Mouse (Mus musculus) ES-E14 (cell line): ENCODE measurements at regions not wholly inside any gene's neighbourhood (a gene's known extent, or its start where the extent isn't known, plus 50 kb on each side); places are given as distances from the start of the nearest gene placed in this dataset.

Source experiments
- HCFC1 ChIP-seq: IDR thresholded peaks from 2 replicates; pipeline ENCODE4 v1.6.1; 2012; ENCODE audit warnings: low read length, inconsistent platforms, borderline replicate concordance; ENCODE audit not compliant: insufficient read depth
- MAFK ChIP-seq: IDR thresholded peaks from 2 replicates; pipeline ENCODE4 v1.6.1; 2014; ENCODE audit warnings: mild to moderate bottlenecking, low read depth, low read length, inconsistent platforms; ENCODE audit not compliant: insufficient read depth
- ZC3H11A ChIP-seq: IDR thresholded peaks from 2 replicates; pipeline ENCODE4 v1.6.1; 2012; ENCODE audit warnings: low read depth, mild to moderate bottlenecking, inconsistent platforms, low read length, borderline replicate concordance
- ZNF384 ChIP-seq: IDR thresholded peaks from 2 replicates; pipeline ENCODE4 v1.6.1; 2012; ENCODE audit warnings: low read depth, low read length, inconsistent platforms

DNA sequence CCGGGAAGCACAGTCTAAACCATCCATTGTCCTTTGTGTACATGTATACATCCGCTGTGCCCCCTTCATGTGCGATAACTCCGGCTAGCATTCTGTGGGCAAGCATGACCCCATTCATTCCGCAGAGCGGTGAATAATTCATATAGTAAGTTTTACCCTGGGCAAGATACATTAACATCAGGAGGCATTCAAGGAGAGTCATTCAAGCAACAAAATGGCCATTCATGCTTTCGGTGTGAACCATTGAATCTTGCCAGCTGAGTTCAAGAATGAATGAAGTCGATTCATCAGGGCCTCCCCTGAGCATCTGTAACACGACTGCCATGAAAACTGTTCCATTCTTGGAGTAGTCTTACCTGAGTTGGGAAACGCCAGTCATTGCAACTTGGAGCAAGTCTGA, 113.5 kb downstream of the Zfp365 start:
- TF ChIP-seq MAFK (no peak), HCFC1 (no peak), ZC3H11A (no peak), ZNF384 (no peak)
